ENCODE assay signal across 13 mouse cellular contexts in genomic region chr15:91377105-91377504, GRCm38 (mm10).
DNase-seq lines count a peak whose midpoint lies in the region; ATAC-seq and TF ChIP-seq lines count a peak whose summit lies in the region.
"Had no signal": no experiment of that assay in that cellular context is flagged by ENCODE, and none has a peak within 500 bp of the region (broad histone marks: within the 10 kb centered on the region; RNA-seq: fewer than 3 reads in every experiment).

No protein-coding gene starts in this region.

- 0 out of 2 replicates have a peak overlapping the region, but pooled peaks have one; percentile 56 for H3K27ac ChIP-seq in olfactory bulb, adult 2 months (ENCODE audit: insufficient read depth, low read depth, low read length)
- H3K27ac ChIP-seq: heart, embryonic 10.5 days; limb, embryonic 15.5 days; midbrain, embryonic 15.5 days had no signal

- H3K4me3 ChIP-seq in olfactory bulb, adult 2 months (ENCODE audit: insufficient read depth, low read depth, low read length): no peak overlapping the region
- H3K4me3 ChIP-seq: heart, embryonic 10.5 days; limb, embryonic 15.5 days; midbrain, embryonic 15.5 days had no signal

- DNase-seq in frontal cortex, adult 2 months (ENCODE audit: extremely low spot score in 1 of 2, low spot score in 1 of 2): peak; percentile 33 to 52
- DNase-seq in frontal cortex, postnatal 14 days (ENCODE audit: low spot score in 2 of 2): no peak
- DNase-seq in brain, embryonic 18.5 days (ENCODE audit: low read depth, low spot score): peak; percentile 49
- peak; percentile 54 for DNase-seq in layer of hippocampus, adult 11-12 months (ENCODE audit: low spot score)
- DNase-seq in heart, adult 11 months: no peak
- DNase-seq: adrenal gland, postnatal 25 days; kidney, postnatal 14 days; thymus, postnatal 14 days had no signal

- TF ChIP-seq POLR2A in olfactory bulb, adult 2 months (IDR thresholded peaks at IDR 0.05; ENCODE audit: insufficient read depth, low read depth, low read length): no peak

- no peak for TF ChIP-seq CTCF in olfactory bulb, adult 2 months (IDR thresholded peaks at IDR 0.05; ENCODE audit: insufficient read depth, low read depth, low read length)

- H3K4me1 ChIP-seq in olfactory bulb, adult 2 months (ENCODE audit: control insufficient read depth, insufficient read depth, low read length): peaks cover 6% of the 10 kb centered on the region; the same call in 1 of the 2 replicates

- no peak for ATAC-seq in granulocyte monocyte progenitor cell, adult 5-6 weeks (replicated peaks; ENCODE audit: poor library complexity, severe bottlenecking)
- ATAC-seq: midbrain, embryonic 15.5 days had no signal

- WGBS in olfactory bulb, adult 2 months: 34% methylated on average over 11 of the region's 11 CpGs

Comparison
In these comparisons a context has a peak if more than half of its experiments do, and no peak if none do; other contexts are left out.
1. DNase-seq: peak in frontal cortex, adult 2 months (2 of 2), brain, embryonic 18.5 days (single experiment) and layer of hippocampus, adult 11-12 months (single experiment); none in frontal cortex, postnatal 14 days (0 of 2) and heart, adult 11 months (single experiment).